Mouse (Mus musculus): ENCODE results near the gene Gm9837. TPM values are rescaled to one million over a fixed set of nuclear protein-coding genes. Genes with fewer than 3 reads are reported as not detected.
A peak's percentile ranks its signal among the peaks of the same experiment; 100 is the strongest.

Gm9837 gene
- total and polyA plus RNA-seq, 3 experiments = not detected

- Histone ChIP-seq H3K4me3 (no peak overlapping the region), H3K9ac (ENCODE audit: low read depth, low read length) (no peak overlapping the region), H3K79me2 (replicated peaks; ENCODE audit: control insufficient read depth, insufficient read depth, low read length) (no peaks in the 10 kb centered on the region), H3K27ac (no peak overlapping the region), H3K36me3 (ENCODE audit: control insufficient read depth, insufficient read depth, low read length) (no peaks in the 10 kb centered on the region), H3K4me1 (ENCODE audit: control insufficient read depth, insufficient read depth, low read length) (no peaks in the 10 kb centered on the region; the same call in 1 of the 2 replicates), H3K27me3 (ENCODE audit: control insufficient read depth, insufficient read depth, low read length) (peaks cover 14% of the 10 kb centered on the region)
- 26% methylated on average over 8 of the region's 8 CpGs for WGBS
- TF ChIP-seq CTCF (IDR thresholded peaks at IDR 0.05) (no peak), EP300 (IDR thresholded peaks at IDR 0.05; ENCODE audit: insufficient read depth, low read depth, low read length) (no peak), POLR2A (IDR thresholded peaks at IDR 0.05; ENCODE audit: insufficient read depth, low read depth, low read length) (no peak)
- intact Hi-C loops (cut with DNase I) = no loop called here
- no peak for DNase-seq
These were observed 5.3 kb upstream of the Gm9837 start for GRCm38 (mm10) chr11:53475620-53476019.

GRCm38 (mm10) chr11:53472709-53473108 is 2.4 kb upstream of the Gm9837 start:
- Histone ChIP-seq H3K79me2 (replicated peaks; ENCODE audit: control insufficient read depth, insufficient read depth, low read length) (no peaks in the 10 kb centered on the region), H3K4me1 (ENCODE audit: control insufficient read depth, insufficient read depth, low read length) (peaks cover 1% of the 10 kb centered on the region; the same call in 1 of the 2 replicates), H3K36me3 (ENCODE audit: control insufficient read depth, insufficient read depth, low read length) (no peaks in the 10 kb centered on the region), H3K4me3 (no peak overlapping the region), H3K9ac (ENCODE audit: low read depth, low read length) (no peak overlapping the region), H3K27me3 (ENCODE audit: control insufficient read depth, insufficient read depth, low read length) (no peaks in the 10 kb centered on the region), H3K27ac (no peak overlapping the region)
- intact Hi-C loops (cut with DNase I) = loop anchor here (5.0 kb wide), 1 partner anchor 55 kb away; no protein-coding TSS in a partner anchor
- TF ChIP-seq EP300 (IDR thresholded peaks at IDR 0.05; ENCODE audit: insufficient read depth, low read depth, low read length) = no peak
- TF ChIP-seq CTCF (IDR thresholded peaks at IDR 0.05) = peak; percentile 33
- TF ChIP-seq POLR2A (IDR thresholded peaks at IDR 0.05; ENCODE audit: insufficient read depth, low read depth, low read length) = no peak
- no peak for DNase-seq
- 84% methylated on average over 3 of the region's 3 CpGs for WGBS

- Histone ChIP-seq H3K27me3 (ENCODE audit: control insufficient read depth, insufficient read depth, low read length) (no peaks in the 10 kb centered on the region), H3K9ac (ENCODE audit: low read depth, low read length) (no peak overlapping the region), H3K4me1 (ENCODE audit: control insufficient read depth, insufficient read depth, low read length) (peaks cover 3% of the 10 kb centered on the region; the same call in 1 of the 2 replicates), H3K27ac (peak overlapping the region; percentile 72; the same call in 1 of the 2 replicates), H3K4me3 (peak overlapping the region; percentile 24), H3K79me2 (replicated peaks; ENCODE audit: control insufficient read depth, insufficient read depth, low read length) (no peaks in the 10 kb centered on the region), H3K36me3 (ENCODE audit: control insufficient read depth, insufficient read depth, low read length) (no peaks in the 10 kb centered on the region)
- TF ChIP-seq CTCF (IDR thresholded peaks at IDR 0.05) (no peak), EP300 (IDR thresholded peaks at IDR 0.05; ENCODE audit: insufficient read depth, low read depth, low read length) (no peak), POLR2A (IDR thresholded peaks at IDR 0.05; ENCODE audit: insufficient read depth, low read depth, low read length) (no peak)
- no peak for DNase-seq
- 37% methylated on average over 16 of the region's 16 CpGs for WGBS
- intact Hi-C loops (cut with DNase I) = loop anchor here (5.0 kb wide), 2 partner anchors 57 to 98 kb away; partner anchors contain the start of gene Kif3a
These were observed 848 bp downstream of the Gm9837 start for GRCm38 (mm10) chr11:53469294-53469967.

- H3K36me3 ChIP-seq (ENCODE audit: control insufficient read depth, insufficient read depth, low read length) = no peaks in the 10 kb centered on the region
- WGBS = 12% methylated on average over 40 of the region's 40 CpGs
- intact Hi-C loops (cut with DNase I) = loop anchor here (5.0 kb wide), 2 partner anchors 54 to 101 kb away; partner anchors contain the start of gene Kif3a
- no peak overlapping the region for H3K27ac ChIP-seq
- TF ChIP-seq EP300 (IDR thresholded peaks at IDR 0.05; ENCODE audit: insufficient read depth, low read depth, low read length) (no peak), CTCF (IDR thresholded peaks at IDR 0.05) (peak; percentile 97)
- H3K27me3 ChIP-seq (ENCODE audit: control insufficient read depth, insufficient read depth, low read length) = 0 out of 2 replicates have a peak, but pooled peaks cover 2% of the 10 kb centered on the region
- no peaks in the 10 kb centered on the region for H3K79me2 ChIP-seq (replicated peaks; ENCODE audit: control insufficient read depth, insufficient read depth, low read length)
- DNase-seq = peak; percentile 74 to 85
- peaks cover 3% of the 10 kb centered on the region; the same call in 1 of the 2 replicates for H3K4me1 ChIP-seq (ENCODE audit: control insufficient read depth, insufficient read depth, low read length)
- peak overlapping the region; percentile 36; the same call in 1 of the 2 replicates for H3K4me3 ChIP-seq
- H3K9ac ChIP-seq (ENCODE audit: low read depth, low read length) = peak overlapping the region; percentile 57
These were observed 3.9 kb downstream of the Gm9837 start for GRCm38 (mm10) chr11:53466231-53466971.

- 19% methylated on average over 55 of the region's 55 CpGs for WGBS
- Histone ChIP-seq H3K79me2 (replicated peaks; ENCODE audit: control insufficient read depth, insufficient read depth, low read length) (no peaks in the 10 kb centered on the region), H3K27ac (no peak overlapping the region), H3K4me1 (ENCODE audit: control insufficient read depth, insufficient read depth, low read length) (peaks cover 1% of the 10 kb centered on the region; the same call in 1 of the 2 replicates), H3K27me3 (ENCODE audit: control insufficient read depth, insufficient read depth, low read length) (0 out of 2 replicates have a peak, but pooled peaks cover 2% of the 10 kb centered on the region), H3K4me3 (peak overlapping the region; percentile 43), H3K9ac (ENCODE audit: low read depth, low read length) (peak overlapping the region; percentile 20; the same call in 1 of the 2 replicates), H3K36me3 (ENCODE audit: control insufficient read depth, insufficient read depth, low read length) (no peaks in the 10 kb centered on the region)
- DNase-seq = peak in 1 of 2 experiments; percentile 37
- TF ChIP-seq EP300 (IDR thresholded peaks at IDR 0.05; ENCODE audit: insufficient read depth, low read depth, low read length) (no peak), CTCF (IDR thresholded peaks at IDR 0.05) (no peak), POLR2A (IDR thresholded peaks at IDR 0.05; ENCODE audit: insufficient read depth, low read depth, low read length) (no peak)
- intact Hi-C loops (cut with DNase I) = no loop called here
These were observed 6.5 kb downstream of the Gm9837 start for GRCm38 (mm10) chr11:53463551-53464424.
